Mouse (Mus musculus): ENCODE measurements around the gene Cps1. TPM values are rescaled to one million over a fixed set of nuclear protein-coding genes. Genes with fewer than 3 reads are reported as not detected.

Cps1 gene
- polyA plus RNA-seq, 1 experiment, result not detected

- WGBS, result 85% methylated on average over 8 of the region's 8 CpGs
- no peak overlapping the region for H3K27ac ChIP-seq (ENCODE audit: insufficient read depth, low read depth, low read length)
- TF ChIP-seq CTCF (IDR thresholded peaks at IDR 0.05; ENCODE audit: insufficient read depth, low read depth, low read length) (no peak), POLR2A (IDR thresholded peaks at IDR 0.05; ENCODE audit: insufficient read depth, low read depth, low read length) (no peak)
- no peak overlapping the region for H3K4me3 ChIP-seq (ENCODE audit: insufficient read depth, low read depth, low read length)
- no peaks in the 10 kb centered on the region for H3K4me1 ChIP-seq (ENCODE audit: control insufficient read depth, insufficient read depth, low read length)
Observed at GRCm38 (mm10) chr1:67116571-67116970, 6.3 kb upstream of the Cps1 start.

GRCm38 (mm10) chr1:67117778-67118177 lies 5.0 kb upstream of the Cps1 start:
- H3K4me3 ChIP-seq (ENCODE audit: insufficient read depth, low read depth, low read length), result no peak overlapping the region
- no peak overlapping the region for H3K27ac ChIP-seq (ENCODE audit: insufficient read depth, low read depth, low read length)
- H3K4me1 ChIP-seq (ENCODE audit: control insufficient read depth, insufficient read depth, low read length), result no peaks in the 10 kb centered on the region
- 92% methylated on average over 6 of the region's 6 CpGs for WGBS
- TF ChIP-seq CTCF (IDR thresholded peaks at IDR 0.05; ENCODE audit: insufficient read depth, low read depth, low read length), result no peak
- no peak for TF ChIP-seq POLR2A (IDR thresholded peaks at IDR 0.05; ENCODE audit: insufficient read depth, low read depth, low read length)

GRCm38 (mm10) chr1:67125433-67125832 lies 2.6 kb downstream of the Cps1 start:
- WGBS, result 93% methylated on average over 2 of the region's 2 CpGs
- H3K4me3 ChIP-seq (ENCODE audit: insufficient read depth, low read depth, low read length), result no peak overlapping the region
- TF ChIP-seq POLR2A (IDR thresholded peaks at IDR 0.05; ENCODE audit: insufficient read depth, low read depth, low read length) (no peak), CTCF (IDR thresholded peaks at IDR 0.05; ENCODE audit: insufficient read depth, low read depth, low read length) (no peak)
- H3K4me1 ChIP-seq (ENCODE audit: control insufficient read depth, insufficient read depth, low read length), result no peaks in the 10 kb centered on the region
- no peak overlapping the region for H3K27ac ChIP-seq (ENCODE audit: insufficient read depth, low read depth, low read length)

GRCm38 (mm10) chr1:67143939-67144338 lies 21.1 kb downstream of the Cps1 start:
- Histone ChIP-seq H3K4me3 (ENCODE audit: insufficient read depth, low read depth, low read length) (no peak overlapping the region), H3K4me1 (ENCODE audit: control insufficient read depth, insufficient read depth, low read length) (no peaks in the 10 kb centered on the region), H3K27ac (ENCODE audit: insufficient read depth, low read depth, low read length) (no peak overlapping the region)
- WGBS, result 6% methylated on average over 8 of the region's 8 CpGs
- no peak for TF ChIP-seq CTCF (IDR thresholded peaks at IDR 0.05; ENCODE audit: insufficient read depth, low read depth, low read length)
- no peak for TF ChIP-seq POLR2A (IDR thresholded peaks at IDR 0.05; ENCODE audit: insufficient read depth, low read depth, low read length)

- Histone ChIP-seq H3K4me1 (ENCODE audit: control insufficient read depth, insufficient read depth, low read length) (no peaks in the 10 kb centered on the region), H3K4me3 (ENCODE audit: insufficient read depth, low read depth, low read length) (no peak overlapping the region), H3K27ac (ENCODE audit: insufficient read depth, low read depth, low read length) (no peak overlapping the region)
- WGBS, result 73% methylated on average over 3 of the region's 3 CpGs
- TF ChIP-seq POLR2A (IDR thresholded peaks at IDR 0.05; ENCODE audit: insufficient read depth, low read depth, low read length) (no peak), CTCF (IDR thresholded peaks at IDR 0.05; ENCODE audit: insufficient read depth, low read depth, low read length) (no peak)
Observed at GRCm38 (mm10) chr1:67151246-67151645, 28.4 kb downstream of the Cps1 start.

- Histone ChIP-seq H3K4me1 (ENCODE audit: control insufficient read depth, insufficient read depth, low read length) (no peaks in the 10 kb centered on the region), H3K4me3 (ENCODE audit: insufficient read depth, low read depth, low read length) (no peak overlapping the region), H3K27ac (ENCODE audit: insufficient read depth, low read depth, low read length) (no peak overlapping the region)
- TF ChIP-seq CTCF (IDR thresholded peaks at IDR 0.05; ENCODE audit: insufficient read depth, low read depth, low read length) (no peak), POLR2A (IDR thresholded peaks at IDR 0.05; ENCODE audit: insufficient read depth, low read depth, low read length) (no peak)
- WGBS, result 67% methylated on average over 4 of the region's 4 CpGs
Observed at GRCm38 (mm10) chr1:67167283-67167682, 44.5 kb downstream of the Cps1 start.

GRCm38 (mm10) chr1:67181165-67181564 lies 58.3 kb downstream of the Cps1 start:
- WGBS, result 2% methylated on average over 7 of the region's 7 CpGs
- Histone ChIP-seq H3K4me3 (ENCODE audit: insufficient read depth, low read depth, low read length) (no peak overlapping the region), H3K4me1 (ENCODE audit: control insufficient read depth, insufficient read depth, low read length) (no peaks in the 10 kb centered on the region), H3K27ac (ENCODE audit: insufficient read depth, low read depth, low read length) (no peak overlapping the region)
- TF ChIP-seq POLR2A (IDR thresholded peaks at IDR 0.05; ENCODE audit: insufficient read depth, low read depth, low read length) (no peak), CTCF (IDR thresholded peaks at IDR 0.05; ENCODE audit: insufficient read depth, low read depth, low read length) (no peak)

- TF ChIP-seq POLR2A (IDR thresholded peaks at IDR 0.05; ENCODE audit: insufficient read depth, low read depth, low read length), result no peak
- no peak for TF ChIP-seq CTCF (IDR thresholded peaks at IDR 0.05; ENCODE audit: insufficient read depth, low read depth, low read length)
- H3K4me3 ChIP-seq (ENCODE audit: insufficient read depth, low read depth, low read length), result no peak overlapping the region
- H3K4me1 ChIP-seq (ENCODE audit: control insufficient read depth, insufficient read depth, low read length), result no peaks in the 10 kb centered on the region
- 82% methylated on average over 7 of the region's 7 CpGs for WGBS
- no peak overlapping the region for H3K27ac ChIP-seq (ENCODE audit: insufficient read depth, low read depth, low read length)
Observed at GRCm38 (mm10) chr1:67182201-67182600, 59.4 kb downstream of the Cps1 start.

GRCm38 (mm10) chr1:67183532-67183931 lies 60.7 kb downstream of the Cps1 start:
- no peak for TF ChIP-seq POLR2A (IDR thresholded peaks at IDR 0.05; ENCODE audit: insufficient read depth, low read depth, low read length)
- Histone ChIP-seq H3K4me3 (ENCODE audit: insufficient read depth, low read depth, low read length) (no peak overlapping the region), H3K4me1 (ENCODE audit: control insufficient read depth, insufficient read depth, low read length) (no peaks in the 10 kb centered on the region), H3K27ac (ENCODE audit: insufficient read depth, low read depth, low read length) (no peak overlapping the region)
- WGBS, result 86% methylated on average over 6 of the region's 6 CpGs

GRCm38 (mm10) chr1:67184134-67184533 lies 61.3 kb downstream of the Cps1 start:
- H3K4me3 ChIP-seq (ENCODE audit: insufficient read depth, low read depth, low read length), result no peak overlapping the region

More at GRCm38 (mm10) chr1:67184134-67184533, 61.3 kb downstream of the Cps1 start:
- Histone ChIP-seq H3K27ac (ENCODE audit: insufficient read depth, low read depth, low read length) (no peak overlapping the region), H3K4me1 (ENCODE audit: control insufficient read depth, insufficient read depth, low read length) (no peaks in the 10 kb centered on the region)
- WGBS, result 84% methylated on average over 3 of the region's 3 CpGs
- TF ChIP-seq POLR2A (IDR thresholded peaks at IDR 0.05; ENCODE audit: insufficient read depth, low read depth, low read length) (no peak), CTCF (IDR thresholded peaks at IDR 0.05; ENCODE audit: insufficient read depth, low read depth, low read length) (no peak)
